Mouse (Mus musculus) intestine, postnatal 0 days (tissue): ENCODE results near the gene Mylip. TPM values are rescaled to one million over a fixed set of nuclear protein-coding genes. Genes with fewer than 3 reads are reported as not detected.

Experiments
- ATAC-seq: fragments of 200-750 bp; cut with Nextera tagmentation; 2 replicates; pipeline ENCODE4 v1.8.0; 2017; ENCODE audit warnings: mild to moderate bottlenecking, moderate TSS enrichment, moderate library complexity
- H3K27ac ChIP-seq: fragments of 300-500 bp; sonication (generic); 2 replicates; pipeline ENCODE4 v1.5.1; 2014; ENCODE audit warnings: mild to moderate bottlenecking, low read depth, low read length, moderate library complexity
- H3K27me3 ChIP-seq: fragments of 300-500 bp; sonication (generic); replicated peaks from 2 replicates; pipeline ENCODE4 v1.6.1; 2014; ENCODE audit warnings: low read length, mixed read lengths; ENCODE audit not compliant: control insufficient read depth, insufficient read depth
- H3K36me3 ChIP-seq: fragments of 300-500 bp; sonication (generic); 2 replicates; pipeline ENCODE4 v1.6.1; 2014; ENCODE audit warnings: mild to moderate bottlenecking, moderate library complexity; ENCODE audit not compliant: control insufficient read depth, insufficient read depth
- H3K4me1 ChIP-seq: fragments of 300-500 bp; sonication (generic); replicated peaks from 2 replicates; pipeline ENCODE4 v1.6.1; 2014; ENCODE audit warnings: antibody characterized with exemption, low read length, mixed read lengths; ENCODE audit not compliant: control insufficient read depth, insufficient read depth
- H3K4me2 ChIP-seq: fragments of 300-500 bp; sonication (generic); replicated peaks from 2 replicates; pipeline ENCODE4 v1.6.1; 2014; ENCODE audit warnings: low read depth, mild to moderate bottlenecking, moderate library complexity
- H3K4me3 ChIP-seq: fragments of 300-500 bp; sonication (generic); 2 replicates; pipeline ENCODE4 v1.5.1; 2014; ENCODE audit warnings: low read depth, low read length
- H3K9ac ChIP-seq: fragments of 300-500 bp; sonication (generic); 2 replicates; pipeline ENCODE4 v1.6.1; 2014; ENCODE audit warnings: mild to moderate bottlenecking, low read depth, low read length
- H3K9me3 ChIP-seq: fragments of 300-500 bp; sonication (generic); 2 replicates; pipeline ENCODE4 v1.6.1; 2016; ENCODE audit warnings: mixed run types; ENCODE audit not compliant: control insufficient read depth
- CTCF ChIP-seq: sonication (generic); IDR thresholded peaks from 2 replicates; pipeline ENCODE4 v1.5.1; 2016; ENCODE audit warnings: low read depth, mild to moderate bottlenecking, control low read depth, antibody characterized with exemption, moderate library complexity
- WGBS: fragments of 180-500 bp; shearing (Covaris S2); extraction: QIAGEN DNeasy Blood & Tissue Kit; methylation state at CpG from one replicate; pipeline ENCODE4 v1.1.7; 2014; 5-methylcytosine and 5-hydroxymethylcytosine counted together
- polyA plus RNA-seq: library from polyadenylated mRNA; unstranded; fragments of >200 nt; fragmentation: Nextera tagmentation; extraction: Ambion mirVana; gene quantifications from 2 replicates; pipeline ENCODE4 v1.2.1, GENCODE M21; 2015

Mylip gene
- polyA plus RNA-seq, 1 experiment from 2014 or later: 2.1 TPM

DNA sequence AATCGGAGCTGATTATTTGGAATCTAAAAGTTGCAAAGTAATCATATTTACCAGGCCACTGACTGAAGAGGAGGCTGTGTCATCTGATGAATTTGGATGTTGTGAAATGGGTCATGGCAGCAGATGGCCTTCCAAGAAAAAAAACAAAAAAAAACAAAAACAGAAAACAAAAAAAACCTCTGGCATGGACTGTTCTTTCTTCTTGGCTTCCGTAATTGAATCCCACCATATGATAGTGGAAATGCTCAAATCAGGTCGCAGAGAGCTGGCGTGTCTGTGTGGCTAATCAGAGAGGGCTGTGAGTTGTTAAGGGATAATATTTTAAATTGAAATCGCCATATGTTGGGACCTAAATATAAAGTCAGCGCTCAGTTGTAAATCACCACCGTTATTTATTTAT, 67.9 kb downstream of the Mylip start:
- no peak for TF ChIP-seq CTCF
- H3K9ac ChIP-seq: no peak overlapping the region
- no peaks in the 10 kb centered on the region for H3K36me3 ChIP-seq
- no peak overlapping the region for H3K4me2 ChIP-seq
- H3K4me1 ChIP-seq: peaks cover 14% of the 10 kb centered on the region
- no peak overlapping the region for H3K27ac ChIP-seq
- no peaks in the 10 kb centered on the region for H3K27me3 ChIP-seq
- no peak for ATAC-seq
- WGBS: 68% methylated on average over 7 of the region's 7 CpGs
- H3K4me3 ChIP-seq: no peak overlapping the region
- H3K9me3 ChIP-seq: no peaks in the 10 kb centered on the region

DNA sequence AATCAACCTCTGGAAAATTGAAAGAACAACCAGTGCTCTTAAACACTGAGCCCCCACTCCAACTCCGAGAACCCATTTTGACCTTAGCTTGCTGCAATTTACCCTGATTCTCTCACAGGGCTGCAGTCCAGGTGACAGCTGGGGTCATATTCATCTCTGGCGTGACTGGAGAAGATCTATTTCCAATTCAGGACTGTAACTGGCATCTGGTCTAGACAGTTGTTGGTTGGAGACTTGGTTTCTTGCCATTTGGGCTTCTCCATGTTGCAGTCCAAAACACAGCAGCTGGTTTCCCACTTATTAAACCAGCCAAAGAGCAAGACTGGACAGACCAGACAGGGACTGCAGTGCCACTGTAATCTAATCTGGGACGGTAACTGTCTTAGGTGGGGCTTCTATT, 70.6 kb downstream of the Mylip start:
- TF ChIP-seq CTCF: no peak
- no peaks in the 10 kb centered on the region for H3K9me3 ChIP-seq
- no peak overlapping the region for H3K4me3 ChIP-seq
- ATAC-seq: no peak
- H3K36me3 ChIP-seq: no peaks in the 10 kb centered on the region
- H3K9ac ChIP-seq: no peak overlapping the region
- WGBS: 89% methylated on average over 3 of the region's 3 CpGs
- H3K27me3 ChIP-seq: no peaks in the 10 kb centered on the region
- no peak overlapping the region for H3K27ac ChIP-seq
- H3K4me1 ChIP-seq: 0 out of 2 replicates have a peak, but pooled peaks cover 7% of the 10 kb centered on the region
- no peak overlapping the region for H3K4me2 ChIP-seq

DNA sequence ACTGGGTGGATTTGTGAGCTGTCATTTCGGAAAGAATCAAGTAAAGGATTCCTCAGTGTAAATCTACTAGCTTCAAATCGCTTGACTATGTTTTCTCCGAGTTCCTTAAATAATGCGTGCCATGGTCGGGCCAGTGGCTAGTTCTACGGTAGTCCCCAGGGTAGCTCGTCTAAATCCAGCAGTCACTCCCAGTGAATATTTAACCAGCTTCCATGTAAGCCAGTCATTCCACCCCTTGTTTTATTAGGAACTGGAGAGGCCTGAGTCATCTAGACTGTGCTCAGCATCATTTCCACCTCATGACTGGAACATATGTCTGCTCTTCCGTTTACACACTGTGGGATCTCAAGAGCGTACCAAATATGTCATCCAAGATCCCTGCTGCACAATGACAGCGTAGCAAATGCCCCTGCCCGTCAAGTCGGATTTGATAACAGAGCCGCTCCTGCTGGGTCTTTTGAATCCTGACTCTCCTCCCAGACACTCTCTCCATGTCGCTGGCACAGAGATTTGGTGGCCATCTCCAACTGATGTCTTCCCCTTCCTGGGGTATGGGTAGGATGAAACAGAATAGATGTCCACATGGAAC, 71.9 kb downstream of the Mylip start:
- ATAC-seq: no peak
- H3K4me2 ChIP-seq: no peak overlapping the region
- no peaks in the 10 kb centered on the region for H3K4me1 ChIP-seq
- H3K9me3 ChIP-seq: no peaks in the 10 kb centered on the region
- H3K9ac ChIP-seq: no peak overlapping the region
- no peak for TF ChIP-seq CTCF
- no peak overlapping the region for H3K27ac ChIP-seq
- no peak overlapping the region for H3K4me3 ChIP-seq
- H3K27me3 ChIP-seq: no peaks in the 10 kb centered on the region
- 73% methylated on average over 14 of the region's 14 CpGs for WGBS
- H3K36me3 ChIP-seq: no peaks in the 10 kb centered on the region

Other genes with a start within 250 kb of the Mylip start
- gene Gmpr, start 117.7 kb downstream of the Mylip start, polyA plus RNA-seq: 20.5 and 22.5 TPM in 2 replicates